Mouse (Mus musculus) neural tube, embryonic 13.5 days (tissue): Measurements from ENCODE around the gene Gm49380. TPM values are rescaled to one million over a fixed set of nuclear protein-coding genes. Genes with fewer than 3 reads are reported as not detected.
A peak's percentile ranks its signal among the peaks of the same experiment; 100 is the strongest.

ENCODE experiments used
- ATAC-seq: fragments of 200-750 bp; cut with Nextera tagmentation; 2 replicates; pipeline ENCODE4 v1.8.0; 2017; ENCODE audit warnings: low read depth, mild to moderate bottlenecking, moderate TSS enrichment, moderate library complexity
- H3K27ac ChIP-seq: fragments of 300-500 bp; sonication (generic); replicated peaks from 2 replicates; pipeline ENCODE4 v1.5.1; 2015; ENCODE audit warnings: moderate library complexity, mild to moderate bottlenecking, inconsistent platforms
- H3K27me3 ChIP-seq: fragments of 300-500 bp; sonication (generic); 2 replicates; pipeline ENCODE4 v1.6.1; 2015; ENCODE audit warnings: mild to moderate bottlenecking, inconsistent platforms
- H3K36me3 ChIP-seq: fragments of 300-500 bp; sonication (generic); 2 replicates; pipeline ENCODE4 v1.6.1; 2015; ENCODE audit warnings: mild to moderate bottlenecking, inconsistent platforms
- H3K4me1 ChIP-seq: fragments of 300-500 bp; sonication (generic); replicated peaks from 2 replicates; pipeline ENCODE4 v1.6.1; 2015; ENCODE audit warnings: inconsistent platforms
- H3K4me2 ChIP-seq: fragments of 300-500 bp; sonication (generic); 2 replicates; pipeline ENCODE4 v1.6.1; 2015; ENCODE audit warnings: inconsistent platforms, mild to moderate bottlenecking, moderate library complexity
- H3K4me3 ChIP-seq: fragments of 300-500 bp; sonication (generic); 2 replicates; pipeline ENCODE4 v1.5.1; 2015; ENCODE audit warnings: mild to moderate bottlenecking, inconsistent platforms
- H3K9ac ChIP-seq: fragments of 300-500 bp; sonication (generic); 2 replicates; pipeline ENCODE4 v1.6.1; 2015; ENCODE audit warnings: moderate library complexity, mild to moderate bottlenecking, inconsistent platforms
- H3K9me3 ChIP-seq: fragments of 300-500 bp; sonication (generic); 2 replicates; pipeline ENCODE4 v1.6.1; 2016; ENCODE audit warnings: inconsistent platforms
- WGBS: fragments of 180-500 bp; shearing (Covaris S2); methylation state at CpG from one replicate; pipeline ENCODE4 v1.1.7; 2015; 5-methylcytosine and 5-hydroxymethylcytosine counted together
- polyA plus RNA-seq: library from polyadenylated mRNA; unstranded; fragments of >200 nt; fragmentation: Nextera tagmentation; extraction: Ambion mirVana; gene quantifications from 2 replicates; pipeline ENCODE4 v1.2.1, GENCODE M21; 2015

Gm49380 gene
- polyA plus RNA-seq, 1 experiment from 2014 or later, result 0.18 TPM

GRCm38 (mm10) chr9:44133287-44133686 lies 20.0 kb upstream of the Gm49380 start:
- Histone ChIP-seq H3K4me3 (peak overlapping the region; percentile 51), H3K9ac (peak overlapping the region; percentile 69), H3K4me2 (peak overlapping the region; percentile 84), H3K27ac (peak overlapping the region; percentile 65), H3K4me1 (peaks cover 55% of the 10 kb centered on the region), H3K36me3 (no peaks in the 10 kb centered on the region), H3K27me3 (peaks cover 79% of the 10 kb centered on the region), H3K9me3 (no peaks in the 10 kb centered on the region)
- no peak for ATAC-seq
- 19% methylated on average over 2 of the region's 2 CpGs for WGBS

DNA sequence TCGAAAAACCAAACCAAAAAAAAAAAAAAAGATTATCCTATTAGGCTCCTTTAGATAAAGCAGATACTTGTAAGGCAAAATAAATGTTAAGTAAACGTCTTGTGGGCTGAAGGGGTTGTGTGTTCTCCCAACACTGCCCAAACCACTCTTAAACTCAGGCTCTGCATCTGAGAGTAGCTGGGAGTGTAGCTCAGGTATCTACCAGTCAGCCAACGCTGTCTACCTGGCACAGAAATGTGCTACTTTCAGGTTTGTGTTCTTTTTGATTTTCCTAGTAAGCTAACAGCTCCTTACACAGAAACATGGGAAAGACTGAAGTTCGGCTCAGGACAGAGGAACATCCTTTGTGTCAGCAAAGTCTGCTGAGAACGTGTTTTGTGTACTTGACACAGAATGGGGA lies 18.9 kb upstream of the Gm49380 start:
- H3K9ac ChIP-seq, result no peak overlapping the region
- no peak for ATAC-seq
- H3K4me1 ChIP-seq, result peaks cover 55% of the 10 kb centered on the region
- no peak overlapping the region for H3K27ac ChIP-seq
- peaks cover 78% of the 10 kb centered on the region for H3K27me3 ChIP-seq
- H3K9me3 ChIP-seq, result no peaks in the 10 kb centered on the region
- H3K36me3 ChIP-seq, result no peaks in the 10 kb centered on the region
- H3K4me2 ChIP-seq, result 0 out of 2 replicates have a peak overlapping the region, but pooled peaks have one; percentile 84
- 70% methylated on average over 5 of the region's 5 CpGs for WGBS
- no peak overlapping the region for H3K4me3 ChIP-seq

DNA sequence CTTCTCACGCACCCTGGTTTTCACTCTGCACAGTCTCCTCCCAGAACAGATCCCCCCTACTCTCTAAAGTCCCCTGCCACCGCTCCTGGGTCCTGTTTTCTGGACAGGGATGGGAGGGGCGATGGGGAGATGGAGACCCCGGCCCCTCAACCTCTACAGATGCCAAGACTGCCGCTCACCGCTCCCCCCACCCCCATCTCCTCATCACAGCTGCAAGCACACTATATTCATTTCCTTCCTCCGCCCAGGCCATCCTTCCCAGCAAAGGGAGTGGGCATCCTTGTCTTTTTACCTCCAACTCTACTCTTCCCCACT lies 17.9 kb upstream of the Gm49380 start:
- Histone ChIP-seq H3K4me1 (peaks cover 53% of the 10 kb centered on the region), H3K36me3 (no peaks in the 10 kb centered on the region), H3K4me3 (no peak overlapping the region), H3K27ac (peak overlapping the region; percentile 62), H3K27me3 (peaks cover 68% of the 10 kb centered on the region), H3K4me2 (peak overlapping the region; percentile 4; the same call in 1 of the 2 replicates), H3K9ac (peak overlapping the region; percentile 38; the same call in 1 of the 2 replicates), H3K9me3 (no peaks in the 10 kb centered on the region)
- WGBS, result 39% methylated on average over 7 of the region's 7 CpGs
- no peak for ATAC-seq

DNA sequence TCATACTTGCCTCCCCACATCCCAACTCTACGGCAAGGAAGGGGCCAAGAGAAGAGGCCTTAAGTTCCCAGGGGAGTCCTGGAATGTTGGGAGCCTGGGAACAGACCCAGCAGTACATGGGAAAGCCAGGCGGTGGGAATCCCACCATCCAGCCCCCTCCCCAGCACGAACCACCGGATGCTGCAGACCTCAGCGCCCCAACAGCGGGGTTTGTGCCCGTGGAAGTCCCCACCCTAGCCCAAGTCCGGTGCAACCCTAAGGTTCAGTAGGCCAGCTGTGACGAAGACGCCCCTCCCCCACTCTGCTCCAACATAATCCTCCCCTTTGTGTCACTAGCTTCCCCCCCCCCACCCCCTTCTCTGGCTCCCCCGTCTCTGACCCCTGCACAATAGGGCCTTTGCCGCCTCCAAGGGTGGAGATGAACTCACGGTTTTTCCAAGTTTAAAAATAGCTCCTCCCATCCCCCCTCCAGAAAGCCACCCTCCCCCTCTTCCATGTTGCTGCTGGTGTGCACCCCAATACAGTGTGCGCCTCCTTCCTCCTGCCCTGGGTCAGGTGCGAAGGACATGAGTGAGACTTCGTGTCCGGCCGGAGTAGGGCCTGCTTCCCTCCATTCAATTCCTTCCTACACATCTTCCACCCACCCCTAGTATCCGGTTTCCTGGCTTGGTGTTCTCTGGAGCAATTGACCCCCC lies 17.4 kb upstream of the Gm49380 start:
- H3K9ac ChIP-seq, result peak overlapping the region; percentile 67
- no peaks in the 10 kb centered on the region for H3K9me3 ChIP-seq
- H3K4me3 ChIP-seq, result peak overlapping the region; percentile 34
- 13% methylated on average over 19 of the region's 19 CpGs for WGBS
- ATAC-seq, result peak; percentile 30; the same call in 1 of the 2 replicates
- H3K27me3 ChIP-seq, result peaks cover 63% of the 10 kb centered on the region
- peaks cover 51% of the 10 kb centered on the region for H3K4me1 ChIP-seq
- H3K4me2 ChIP-seq, result peak overlapping the region; percentile 63
- peak overlapping the region; percentile 79 for H3K27ac ChIP-seq
- no peaks in the 10 kb centered on the region for H3K36me3 ChIP-seq

- Histone ChIP-seq H3K4me1 (peaks cover 51% of the 10 kb centered on the region), H3K36me3 (no peaks in the 10 kb centered on the region), H3K27ac (peak overlapping the region; percentile 79), H3K27me3 (peaks cover 56% of the 10 kb centered on the region), H3K9ac (peak overlapping the region; percentile 67), H3K4me3 (peak overlapping the region; percentile 34), H3K4me2 (peak overlapping the region; percentile 63), H3K9me3 (no peaks in the 10 kb centered on the region)
- ATAC-seq, result peak; percentile 26; the same call in 1 of the 2 replicates
- under 1% methylated on average over 27 of the region's 27 CpGs for WGBS
Observed at GRCm38 (mm10) chr9:44130034-44130433, 16.7 kb upstream of the Gm49380 start.

- WGBS, result 8% methylated on average over 9 of the region's 9 CpGs
- Histone ChIP-seq H3K27me3 (peaks cover 52% of the 10 kb centered on the region), H3K4me3 (peak overlapping the region; percentile 34), H3K9ac (peak overlapping the region; percentile 67), H3K4me1 (peaks cover 50% of the 10 kb centered on the region), H3K9me3 (no peaks in the 10 kb centered on the region), H3K4me2 (peak overlapping the region; percentile 63), H3K27ac (peak overlapping the region; percentile 79), H3K36me3 (no peaks in the 10 kb centered on the region)
- no peak for ATAC-seq
Observed at GRCm38 (mm10) chr9:44129633-44130032, 16.3 kb upstream of the Gm49380 start.

GRCm38 (mm10) chr9:44127351-44127801 lies 14.1 kb upstream of the Gm49380 start:
- Histone ChIP-seq H3K4me1 (peaks cover 32% of the 10 kb centered on the region), H3K4me3 (no peak overlapping the region), H3K27me3 (peaks cover 30% of the 10 kb centered on the region), H3K9me3 (no peaks in the 10 kb centered on the region), H3K4me2 (no peak overlapping the region), H3K9ac (no peak overlapping the region), H3K36me3 (no peaks in the 10 kb centered on the region), H3K27ac (no peak overlapping the region)
- ATAC-seq, result no peak
- WGBS, result 47% methylated on average over 3 of the region's 3 CpGs

- ATAC-seq, result no peak
- no peaks in the 10 kb centered on the region for H3K9me3 ChIP-seq
- peaks cover 32% of the 10 kb centered on the region for H3K4me1 ChIP-seq
- H3K27ac ChIP-seq, result peak overlapping the region; percentile 20; the same call in 1 of the 2 replicates
- peaks cover 23% of the 10 kb centered on the region for H3K27me3 ChIP-seq
- no peak overlapping the region for H3K4me3 ChIP-seq
- H3K4me2 ChIP-seq, result no peak overlapping the region
- H3K9ac ChIP-seq, result no peak overlapping the region
- WGBS, result 78% methylated on average over 3 of the region's 3 CpGs
- H3K36me3 ChIP-seq, result no peaks in the 10 kb centered on the region
Observed at GRCm38 (mm10) chr9:44126746-44127145, 13.4 kb upstream of the Gm49380 start.

GRCm38 (mm10) chr9:44125546-44126428 lies 12.5 kb upstream of the Gm49380 start:
- Histone ChIP-seq H3K9ac (no peak overlapping the region), H3K9me3 (no peaks in the 10 kb centered on the region), H3K4me3 (no peak overlapping the region), H3K4me2 (peak overlapping the region; percentile 27; the same call in 1 of the 2 replicates), H3K27me3 (peaks cover 14% of the 10 kb centered on the region; the same call in 1 of the 2 replicates), H3K4me1 (peaks cover 32% of the 10 kb centered on the region), H3K36me3 (no peaks in the 10 kb centered on the region), H3K27ac (peak overlapping the region; percentile 20; the same call in 1 of the 2 replicates)
- ATAC-seq, result peak; percentile 57; the same call in 1 of the 2 replicates
- 28% methylated on average over 18 of the region's 18 CpGs for WGBS

DNA sequence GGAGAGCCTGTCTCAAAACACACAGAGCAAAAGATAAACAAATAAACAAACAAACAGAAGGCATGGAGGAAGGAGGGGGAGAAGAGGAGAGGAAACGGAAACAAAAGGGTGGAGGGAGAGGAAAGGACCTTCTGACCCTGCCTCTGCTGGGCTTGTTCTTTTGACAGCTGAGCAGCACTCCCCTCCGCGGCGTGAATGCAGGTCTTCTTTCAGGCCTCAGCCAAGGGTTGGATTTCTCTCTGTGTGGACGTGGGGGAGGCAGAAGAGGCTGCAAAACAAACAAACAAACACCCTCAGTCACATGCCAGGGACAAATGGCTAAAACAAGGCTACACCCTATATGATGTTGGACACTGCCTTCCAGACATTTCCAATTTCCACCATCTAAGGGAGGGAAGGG lies 11.7 kb upstream of the Gm49380 start:
- 66% methylated on average over 5 of the region's 5 CpGs for WGBS
- ATAC-seq, result no peak
- H3K4me2 ChIP-seq, result no peak overlapping the region
- H3K4me1 ChIP-seq, result peaks cover 24% of the 10 kb centered on the region
- H3K4me3 ChIP-seq, result no peak overlapping the region
- H3K27me3 ChIP-seq, result peaks cover 9% of the 10 kb centered on the region; the same call in 1 of the 2 replicates
- H3K27ac ChIP-seq, result no peak overlapping the region
- H3K9me3 ChIP-seq, result no peaks in the 10 kb centered on the region
- no peak overlapping the region for H3K9ac ChIP-seq
- no peaks in the 10 kb centered on the region for H3K36me3 ChIP-seq

GRCm38 (mm10) chr9:44124317-44124716 lies 11.0 kb upstream of the Gm49380 start:
- no peak for ATAC-seq
- no peaks in the 10 kb centered on the region for H3K36me3 ChIP-seq
- no peak overlapping the region for H3K4me3 ChIP-seq
- no peak overlapping the region for H3K4me2 ChIP-seq
- H3K4me1 ChIP-seq, result peaks cover 18% of the 10 kb centered on the region
- H3K27me3 ChIP-seq, result peaks cover 7% of the 10 kb centered on the region; the same call in 1 of the 2 replicates
- H3K27ac ChIP-seq, result no peak overlapping the region
- WGBS, result 62% methylated on average over 6 of the region's 6 CpGs
- H3K9me3 ChIP-seq, result no peaks in the 10 kb centered on the region
- no peak overlapping the region for H3K9ac ChIP-seq

DNA sequence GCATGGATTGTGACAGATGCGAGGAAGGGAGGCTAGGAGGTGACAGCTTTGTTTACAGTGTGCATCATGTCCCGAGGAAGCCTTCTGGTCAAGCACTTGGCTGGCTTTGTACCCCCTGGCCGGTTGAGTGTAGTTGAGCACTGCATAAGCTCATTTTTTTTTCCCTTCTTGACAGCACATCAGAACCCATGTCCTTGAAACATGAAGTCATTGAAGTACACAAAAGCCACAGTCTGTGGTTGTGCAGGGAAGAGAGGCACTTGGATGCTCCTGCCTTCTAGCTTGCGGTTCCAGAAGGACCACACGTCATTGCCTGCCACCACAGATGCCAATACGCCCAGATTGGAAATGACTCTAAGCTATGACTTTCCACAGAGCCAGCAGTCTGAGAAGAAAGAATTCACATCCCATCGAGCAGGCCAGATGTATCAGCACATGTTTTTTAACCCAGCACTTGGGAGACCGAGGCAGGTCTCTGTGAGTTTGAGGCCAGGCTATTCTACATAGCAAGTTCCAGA lies 6.7 kb upstream of the Gm49380 start:
- no peaks in the 10 kb centered on the region for H3K36me3 ChIP-seq
- H3K4me1 ChIP-seq, result 0 out of 2 replicates have a peak, but pooled peaks cover 2% of the 10 kb centered on the region
- H3K27ac ChIP-seq, result no peak overlapping the region
- H3K27me3 ChIP-seq, result no peaks in the 10 kb centered on the region
- no peaks in the 10 kb centered on the region for H3K9me3 ChIP-seq
- no peak for ATAC-seq
- no peak overlapping the region for H3K9ac ChIP-seq
- no peak overlapping the region for H3K4me3 ChIP-seq
- 83% methylated on average over 8 of the region's 8 CpGs for WGBS
- no peak overlapping the region for H3K4me2 ChIP-seq
